9 mouse cellular contexts compared by ENCODE assay signal in genomic region chr17:85116643-85117042, GRCm38 (mm10). TPM values are rescaled to one million over a fixed set of nuclear protein-coding genes. Genes with fewer than 3 reads are reported as not detected.
A peak's percentile ranks its signal among the peaks of the same experiment; 100 is the strongest.
DNase-seq lines count a peak whose midpoint lies in the region; ATAC-seq and TF ChIP-seq lines count a peak whose summit lies in the region.
"Had no signal": no experiment of that assay in that cellular context is flagged by ENCODE, and none has a peak within 500 bp of the region (broad histone marks: within the 10 kb centered on the region; RNA-seq: fewer than 3 reads in every experiment).

No protein-coding gene starts in this region.

- DNase-seq in frontal cortex, postnatal 25 days (ENCODE audit: low spot score in 2 of 2) = peak; percentile 49 to 54
- peak; percentile 26 for DNase-seq in urinary bladder, adult 2 months (ENCODE audit: low spot score)
- no peak for DNase-seq in urinary bladder, postnatal 10 days (ENCODE audit: low spot score)
- DNase-seq in cerebellum, postnatal 25 days = peak; percentile 64 to 82
- peak; percentile 80 for DNase-seq in kidney, postnatal 10 days
- DNase-seq in lung, adult 2 months = peak; percentile 48
- DNase-seq in splenic B cell, adult 2 months (ENCODE audit: low read depth, low spot score) = peak; percentile 64

- WGBS in lung, adult 2 months = 29% methylated on average over 4 of the region's 4 CpGs

- no peaks in the 10 kb centered on the region; the same call in 1 of the 2 replicates for H3K4me1 ChIP-seq in lung, adult 2 months (ENCODE audit: control insufficient read depth, insufficient read depth, low read length)
- H3K4me1 ChIP-seq: limb, embryonic 13.5 days had no signal

- no peak for TF ChIP-seq POLR2A in lung, adult 2 months (IDR thresholded peaks at IDR 0.05; ENCODE audit: borderline replicate concordance, extremely low read depth, low read depth, low read length)

- peak; percentile 58 for TF ChIP-seq CTCF in lung, adult 2 months (IDR thresholded peaks at IDR 0.05; ENCODE audit: insufficient read depth, low read length)

- H3K4me3 ChIP-seq in lung, adult 2 months (replicated peaks; ENCODE audit: extremely low read depth, low read depth, low read length) = no peak overlapping the region
- H3K4me3 ChIP-seq: limb, embryonic 13.5 days had no signal

- no peaks in the 10 kb centered on the region for H3K27me3 ChIP-seq in splenic B cell, adult 2 months (ENCODE audit: control insufficient read depth, insufficient read depth, low read length, poor library complexity, severe bottlenecking)
- H3K27me3 ChIP-seq: limb, embryonic 13.5 days had no signal

- H3K36me3 ChIP-seq in splenic B cell, adult 2 months (ENCODE audit: control insufficient read depth, insufficient read depth, low read length, poor library complexity, severe bottlenecking) = no peaks in the 10 kb centered on the region
- H3K36me3 ChIP-seq: limb, embryonic 13.5 days had no signal

- no peak for ATAC-seq in frontal cortex, adult (ENCODE audit: low TSS enrichment)

RNA-seq across cellular contexts. Expression of gene Camkmt, which starts 26.3 kb away (rescaled TPM):
- polyA plus RNA-seq in urinary bladder, adult 2 months (2012; rRNA removed) = 2.7 and 2.9 TPM in 2 replicates
- 1.8 and 2.5 TPM in 2 replicates for polyA plus RNA-seq in lung, adult 2 months (2012; rRNA removed)

RNA-seq across cellular contexts. Expression of gene Prepl, which starts 26.6 kb away (rescaled TPM):
- polyA plus RNA-seq in urinary bladder, adult 2 months (2012; rRNA removed) = 32.5 and 35.4 TPM in 2 replicates
- 8.1 and 13.0 TPM in 2 replicates for polyA plus RNA-seq in lung, adult 2 months (2012; rRNA removed)
